Mouse (Mus musculus): ENCODE data around the gene Osbpl9.

The Osbpl9 gene

GRCm38 (mm10) chr4:109207524-109207923 is 5.5 kb upstream of the Osbpl9 start:
- no peak for DNase-seq (ENCODE audit: inconsistent ontology term)

DNA sequence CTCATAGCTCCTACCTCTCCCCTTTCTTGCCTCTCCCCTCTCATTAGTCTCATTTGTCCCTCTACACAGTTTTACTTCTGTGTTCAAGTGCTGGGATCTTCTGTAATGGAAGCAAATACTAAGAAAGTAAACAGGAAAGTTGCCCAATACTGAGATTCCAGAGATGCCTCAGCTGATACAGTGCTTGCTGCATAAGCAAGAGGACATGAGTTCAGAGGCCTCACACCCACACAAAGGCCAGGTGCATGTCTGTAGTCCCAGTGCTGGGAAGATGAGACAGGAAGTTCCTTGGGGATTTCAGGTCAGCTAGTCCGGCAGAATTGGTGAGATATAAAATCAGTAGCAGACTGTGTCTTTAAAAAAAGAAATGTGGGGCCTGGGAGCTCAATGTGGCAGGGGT is 2.3 kb upstream of the Osbpl9 start:
- peak; percentile 76 for DNase-seq (ENCODE audit: inconsistent ontology term)

DNA sequence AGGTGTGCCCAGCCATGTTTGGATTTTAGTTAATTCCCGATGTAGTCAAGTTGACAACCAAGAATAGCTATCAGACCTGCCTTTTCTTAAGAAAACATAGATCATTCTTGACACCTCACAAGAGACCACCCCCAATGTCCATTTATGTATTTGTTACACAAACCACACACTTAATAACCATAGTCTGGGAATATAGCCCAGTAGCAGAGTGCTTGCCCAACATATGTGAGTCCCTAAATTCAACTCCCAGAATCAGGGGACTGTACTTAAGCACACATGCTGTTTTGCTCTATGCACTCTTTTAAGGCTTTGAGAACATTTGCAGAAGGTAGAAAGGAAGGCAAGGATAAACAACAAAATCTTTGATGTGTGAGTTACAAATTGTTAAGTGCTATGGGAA is 1.9 kb upstream of the Osbpl9 start:
- DNase-seq (ENCODE audit: inconsistent ontology term): no peak

GRCm38 (mm10) chr4:109199069-109199468 is 3.0 kb downstream of the Osbpl9 start:
- DNase-seq (ENCODE audit: inconsistent ontology term): no peak

GRCm38 (mm10) chr4:109195900-109196629 is 6.0 kb downstream of the Osbpl9 start:
- DNase-seq (ENCODE audit: inconsistent ontology term): no peak

DNA sequence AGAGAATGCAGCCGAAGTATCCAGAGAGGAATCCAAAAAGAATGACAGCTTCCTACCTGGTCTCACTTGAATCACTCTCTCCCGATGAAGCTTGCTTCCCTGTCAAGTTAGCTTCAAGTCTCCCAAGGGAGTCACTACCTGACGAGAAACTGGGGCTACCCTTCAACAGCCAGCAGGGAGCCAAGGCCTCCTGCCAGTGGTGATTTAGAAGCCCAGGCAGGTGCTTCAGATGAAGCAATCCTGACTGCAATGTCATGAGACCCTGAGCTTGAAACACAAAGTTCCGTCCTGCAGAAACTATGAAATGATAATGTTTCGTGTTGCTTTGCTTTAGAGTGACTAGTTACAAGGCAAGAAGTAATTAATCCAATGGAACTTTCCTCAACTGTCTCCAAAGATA is 8.2 kb downstream of the Osbpl9 start:
- DNase-seq (ENCODE audit: inconsistent ontology term): no peak

GRCm38 (mm10) chr4:109191598-109191997 is 10.5 kb downstream of the Osbpl9 start:
- no peak for DNase-seq (ENCODE audit: inconsistent ontology term)

GRCm38 (mm10) chr4:109185616-109186405 is 16.3 kb downstream of the Osbpl9 start:
- no peak for DNase-seq (ENCODE audit: inconsistent ontology term)

DNA sequence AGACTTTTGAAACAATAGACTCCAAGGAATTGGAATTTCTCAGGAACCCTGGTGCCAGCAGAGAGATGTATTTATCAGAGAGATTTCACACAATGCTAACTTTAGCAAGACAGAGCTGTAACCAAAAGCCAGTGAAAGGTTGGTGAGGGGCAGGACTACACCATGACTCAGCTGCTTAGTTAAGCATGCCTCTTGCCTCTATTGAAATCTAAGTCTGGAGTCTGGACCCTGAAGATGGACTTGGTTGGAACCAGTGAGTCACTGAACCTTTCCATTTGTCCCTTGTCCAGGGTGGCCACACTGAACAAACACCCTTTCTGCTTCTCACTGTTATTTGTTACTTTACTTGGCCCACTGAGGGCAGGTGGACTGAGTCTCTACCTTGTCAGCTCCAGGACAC is 26.4 kb downstream of the Osbpl9 start:
- peak; percentile 84 for DNase-seq (ENCODE audit: inconsistent ontology term)

- DNase-seq (ENCODE audit: inconsistent ontology term): no peak
These were observed 28.2 kb downstream of the Osbpl9 start for GRCm38 (mm10) chr4:109173775-109174440.

DNA sequence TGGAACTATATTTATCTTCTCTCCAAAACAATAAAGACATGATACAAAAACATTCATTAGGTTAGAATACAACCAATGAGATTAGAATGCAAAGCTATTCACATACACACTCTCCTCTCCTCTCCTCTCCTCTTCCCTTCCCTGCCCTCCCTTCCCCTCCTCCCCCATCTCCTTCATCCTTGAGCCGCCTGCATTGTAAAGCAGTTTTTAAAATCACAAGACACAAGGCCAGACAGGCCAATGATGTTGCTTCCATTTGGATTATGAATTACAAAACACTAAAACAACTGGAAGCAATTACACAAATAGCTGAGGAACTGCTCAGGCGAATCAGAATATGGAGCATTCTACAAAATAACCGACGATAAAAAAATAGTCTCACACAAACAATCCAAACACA is 28.7 kb downstream of the Osbpl9 start:
- no peak for DNase-seq (ENCODE audit: inconsistent ontology term)

DNA sequence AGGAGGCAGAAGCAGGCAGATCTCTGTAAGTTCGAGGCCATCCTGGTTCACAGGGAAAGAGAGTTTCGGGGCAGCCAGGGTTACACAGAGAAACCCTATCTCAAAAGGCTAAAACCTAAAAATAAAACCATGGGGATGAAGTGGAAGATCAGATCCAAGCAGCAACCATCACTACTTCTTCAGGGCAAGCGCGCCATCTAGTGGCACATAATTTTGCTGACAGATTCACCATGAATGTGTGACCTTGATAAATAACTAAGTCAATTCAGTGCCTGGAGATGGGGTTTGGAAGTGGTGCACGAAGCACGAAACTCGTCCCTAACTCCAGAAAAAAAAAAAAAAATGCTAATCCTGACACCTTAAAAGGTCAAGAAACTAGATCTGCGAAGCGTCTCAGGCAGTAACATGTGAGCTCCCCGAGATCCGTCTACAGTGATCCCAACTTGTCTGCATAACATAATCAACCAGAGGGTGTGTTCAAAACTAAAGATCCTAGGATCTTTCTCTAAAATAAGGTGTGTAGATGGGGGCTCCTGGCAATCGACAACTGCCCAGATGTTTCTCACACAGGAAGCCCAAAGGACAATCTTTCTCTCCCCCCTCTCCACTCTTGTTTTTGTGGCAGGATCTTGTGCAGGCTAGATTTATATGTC is 36.4 kb downstream of the Osbpl9 start:
- DNase-seq (ENCODE audit: inconsistent ontology term): peak; percentile 62

GRCm38 (mm10) chr4:109156481-109157261 is 45.4 kb downstream of the Osbpl9 start:
- DNase-seq (ENCODE audit: inconsistent ontology term): peak; percentile 22

DNA sequence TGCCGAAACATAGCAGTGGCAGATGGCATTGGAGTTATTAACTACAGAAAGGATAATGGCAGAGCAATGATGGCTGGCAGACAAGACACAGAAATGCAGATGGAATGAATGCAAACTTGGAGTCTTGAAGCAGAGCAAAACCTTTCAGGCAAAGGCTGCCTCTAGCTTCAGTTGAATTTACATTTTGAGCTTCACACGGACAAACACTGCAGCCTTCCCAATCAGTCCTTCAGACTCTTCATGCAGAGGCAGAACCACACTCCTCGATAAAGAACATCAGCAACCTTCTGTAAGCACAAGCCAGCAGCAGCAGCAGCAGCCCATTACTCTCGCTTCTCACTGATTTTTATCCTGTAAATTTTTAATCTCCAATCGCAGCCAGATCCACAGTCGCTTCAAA is 46.0 kb downstream of the Osbpl9 start:
- no peak for DNase-seq (ENCODE audit: inconsistent ontology term)

- DNase-seq (ENCODE audit: inconsistent ontology term): peak; percentile 75
These were observed 51.9 kb downstream of the Osbpl9 start for GRCm38 (mm10) chr4:109150214-109150613.

- no peak for DNase-seq (ENCODE audit: inconsistent ontology term)
These were observed 52.7 kb downstream of the Osbpl9 start for GRCm38 (mm10) chr4:109149411-109149810.

DNA sequence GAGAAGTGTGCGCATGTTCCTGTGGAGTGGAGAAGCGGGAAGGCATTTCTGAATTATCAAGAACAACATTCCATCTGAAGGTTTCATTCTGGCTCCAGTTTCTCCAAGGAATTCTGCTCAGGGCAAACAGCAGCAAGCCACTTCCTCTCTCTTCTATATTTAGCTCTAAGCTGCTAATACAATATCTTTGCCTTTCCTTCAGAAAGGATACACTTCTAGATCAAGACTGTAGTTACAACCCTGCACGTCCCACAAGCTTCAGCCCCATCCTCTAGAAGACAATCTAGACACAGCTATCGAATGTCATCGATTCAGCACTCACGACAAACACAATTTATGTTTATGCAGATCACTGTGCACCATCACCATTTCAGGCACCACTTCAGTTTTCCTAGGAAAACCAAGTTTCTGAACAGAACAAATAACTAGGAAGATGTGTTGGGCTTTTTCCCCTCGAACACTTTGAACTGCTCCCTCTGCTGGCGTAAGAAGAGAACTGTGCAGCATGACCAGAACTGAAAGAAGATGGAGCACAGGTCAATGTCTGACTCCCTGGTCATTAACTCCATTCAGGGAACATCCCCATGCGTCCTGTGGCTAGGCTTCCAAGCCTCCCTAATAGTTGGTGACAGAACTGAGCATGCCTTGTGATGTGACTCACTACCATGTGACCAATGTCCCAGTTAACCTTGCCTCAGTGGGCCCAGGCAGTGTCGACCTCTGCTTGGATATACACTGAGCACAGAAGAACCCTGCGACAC is 54.6 kb downstream of the Osbpl9 start:
- peak; percentile 49 for DNase-seq (ENCODE audit: inconsistent ontology term)

DNA sequence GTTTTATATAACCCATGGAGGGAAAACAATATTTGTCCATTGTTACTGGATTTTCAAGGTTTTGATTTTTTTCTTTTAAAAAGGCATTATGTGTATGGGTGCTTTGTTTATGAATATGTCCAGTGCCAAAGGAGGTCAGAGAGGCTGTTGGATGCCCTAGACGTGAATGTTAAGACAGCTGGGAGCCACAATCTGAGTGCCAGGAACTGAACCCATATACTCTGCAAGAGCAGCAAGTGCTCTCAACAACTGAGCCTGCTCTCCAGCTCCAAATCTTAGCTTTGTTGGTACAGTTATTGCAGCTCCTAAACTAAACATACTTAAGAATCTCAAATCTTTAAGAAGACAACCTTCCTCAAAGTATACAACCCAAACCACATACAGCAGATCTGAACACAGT is 59.0 kb downstream of the Osbpl9 start:
- DNase-seq (ENCODE audit: inconsistent ontology term): no peak

GRCm38 (mm10) chr4:109138551-109138950 is 63.5 kb downstream of the Osbpl9 start:
- DNase-seq (ENCODE audit: inconsistent ontology term): no peak

GRCm38 (mm10) chr4:109136475-109137125 is 65.5 kb downstream of the Osbpl9 start:
- DNase-seq (ENCODE audit: inconsistent ontology term): no peak
